Mouse (Mus musculus) T-helper 2 cell (primary cell): ENCODE measurements around the gene Eme1.
"Not testable (repeated sequence)": the region's sequence is repeated elsewhere in the genome, so short reads cannot be mapped to it uniquely, and the experiment has no call there.

Experiments
- in situ Hi-C: fragments of 300-600 bp; cut with MboI, MseI; formaldehyde crosslinking; loops from one replicate; pipeline ENCODE4 v1.15.1; 2025; ENCODE audit warnings: high pct_unique_total_duplicates

The Eme1 gene

DNA sequence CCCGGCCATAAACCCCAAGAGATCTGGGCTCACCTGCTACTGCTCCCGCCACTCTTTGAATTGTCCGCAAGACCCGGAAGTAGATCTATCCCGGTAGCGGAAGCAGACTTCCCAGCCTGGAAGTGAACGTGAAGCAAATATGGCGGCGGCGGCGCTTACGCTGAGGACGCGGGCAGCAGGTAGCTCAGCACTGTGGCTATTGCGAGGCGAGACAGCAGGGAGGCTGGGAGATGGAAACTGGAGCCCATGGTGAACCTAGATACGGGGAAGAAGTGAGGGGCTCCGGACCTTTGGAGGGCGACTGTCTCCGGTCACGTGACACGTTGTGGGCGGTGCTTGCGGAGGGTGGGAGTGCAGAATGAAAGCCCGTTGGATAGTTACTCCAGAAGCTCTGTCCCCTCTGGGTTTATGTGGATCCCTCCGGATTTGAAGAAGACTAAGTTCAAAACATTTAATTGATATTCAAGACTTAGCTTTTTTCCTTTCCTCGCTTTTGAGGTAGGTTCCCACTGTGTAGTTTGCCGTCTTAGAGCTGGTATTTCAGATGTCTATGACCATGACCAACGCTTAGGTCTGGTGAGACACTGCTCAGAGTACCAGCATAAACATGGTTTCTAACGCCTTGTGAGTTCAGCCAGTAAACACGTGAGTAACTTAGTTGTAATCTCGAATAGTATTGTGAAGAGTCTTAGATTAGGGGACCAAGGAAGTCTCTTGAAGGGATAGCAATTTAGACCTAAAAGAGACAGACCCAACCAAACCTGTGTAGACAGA lies at the start of gene Eme1, which contains the start of gene Mrpl27:
Eme1 (minus strand) TSS at position 302 of the 774 bp plus-strand sequence.
Mrpl27 (plus strand) TSS at position 105 of the 774 bp plus-strand sequence.
- in situ Hi-C loops: no loop called here

GRCm38 (mm10) chr11:94702216-94702610 lies 48.4 kb upstream of the Eme1 start:
- in situ Hi-C loops: no loop called here

DNA sequence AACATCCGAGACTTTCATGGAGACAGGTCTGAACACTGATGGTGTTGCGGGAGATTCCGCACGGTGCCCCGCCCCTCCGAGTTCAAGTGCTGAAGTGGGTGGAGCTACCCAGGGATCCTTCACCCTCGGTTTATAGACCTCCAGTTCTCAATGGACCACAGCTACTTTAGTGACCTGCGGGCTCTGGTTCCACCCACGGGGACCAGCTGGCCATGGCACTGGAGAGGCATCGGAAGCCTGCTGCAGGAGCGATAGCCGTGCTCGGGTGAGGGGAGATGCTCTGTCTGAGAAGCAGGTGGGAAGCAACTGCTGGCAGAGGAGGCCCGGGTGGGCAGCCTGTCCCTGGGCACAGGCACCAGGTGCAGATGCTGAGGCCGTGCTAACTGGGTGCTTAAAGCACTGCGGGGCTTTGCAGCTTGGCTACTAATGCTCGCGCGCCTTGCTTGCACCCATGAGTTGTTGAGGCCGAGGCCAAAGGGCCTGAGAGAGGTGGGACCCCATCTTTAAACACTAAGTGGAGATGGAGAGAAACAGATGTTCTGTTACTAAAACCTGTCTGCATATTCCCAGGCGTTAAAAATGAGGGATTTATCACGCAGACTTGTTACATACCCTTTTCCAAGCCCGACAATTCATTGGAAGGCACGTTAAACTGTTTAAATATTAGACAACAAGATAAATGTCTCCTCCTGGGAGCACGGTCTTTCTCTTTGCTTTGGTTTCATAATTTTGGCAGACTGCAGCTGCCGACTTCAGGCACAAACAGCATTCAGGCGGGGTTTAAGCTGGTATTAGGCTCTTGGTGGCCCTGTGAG lies 47.8 kb upstream of the Eme1 start:
- in situ Hi-C loops: no loop called here

DNA sequence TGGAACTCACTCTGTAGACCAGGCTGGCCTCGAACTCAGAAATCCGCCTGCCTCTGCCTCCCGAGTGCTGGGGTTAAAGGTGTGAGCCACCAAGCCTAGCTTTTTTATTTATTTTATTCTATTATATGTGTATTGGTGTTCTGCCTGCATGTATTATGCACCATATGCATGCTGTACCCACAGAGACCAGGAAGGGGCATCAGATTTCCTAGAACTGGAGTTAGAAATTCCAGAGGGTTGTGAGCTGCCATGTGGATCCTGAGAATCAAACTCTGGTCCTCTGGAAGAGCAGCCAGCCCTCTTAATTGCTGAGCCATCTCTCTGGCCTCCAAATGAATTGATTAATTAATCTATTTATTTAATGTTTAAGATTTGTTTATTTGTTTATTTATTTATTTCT lies 45.6 kb upstream of the Eme1 start:
- in situ Hi-C loops: no loop called here

DNA sequence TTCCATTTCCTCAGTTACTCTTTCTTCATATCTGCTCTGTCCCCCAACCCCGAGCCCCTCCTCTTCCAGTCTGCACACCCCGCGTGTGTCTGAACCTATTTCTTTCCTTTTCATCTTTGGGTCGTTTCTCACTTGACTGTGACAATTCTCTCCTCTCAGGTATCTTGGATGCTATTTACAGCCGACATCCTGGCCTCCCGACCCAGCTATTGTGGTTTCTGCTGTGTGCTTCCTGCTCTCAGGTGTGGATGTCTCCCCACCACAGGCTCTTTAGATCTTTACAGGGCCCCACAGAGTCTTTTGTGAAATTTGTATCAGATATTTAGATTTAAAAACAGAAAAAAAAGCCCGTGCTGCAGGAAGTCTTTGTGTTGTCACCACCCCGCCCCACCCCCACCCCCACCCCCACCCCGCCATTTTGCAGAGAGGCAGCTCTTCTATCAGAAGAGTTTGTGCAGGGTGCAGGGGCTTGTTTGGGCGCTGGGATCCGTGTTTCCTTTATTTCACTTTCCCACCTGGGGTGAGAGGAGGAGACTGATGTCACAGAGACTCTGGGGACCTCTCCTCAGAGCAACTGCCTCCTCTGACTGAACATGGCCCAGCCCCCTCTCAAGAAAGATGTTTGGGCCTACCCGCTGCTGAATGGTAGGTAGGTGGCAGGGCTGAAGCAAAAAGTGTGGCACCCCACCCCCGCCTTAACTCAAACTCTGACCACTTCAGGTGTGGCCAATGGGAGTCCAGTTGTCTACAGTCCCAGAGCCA lies 44.1 kb upstream of the Eme1 start:
- in situ Hi-C loops: no loop called here

DNA sequence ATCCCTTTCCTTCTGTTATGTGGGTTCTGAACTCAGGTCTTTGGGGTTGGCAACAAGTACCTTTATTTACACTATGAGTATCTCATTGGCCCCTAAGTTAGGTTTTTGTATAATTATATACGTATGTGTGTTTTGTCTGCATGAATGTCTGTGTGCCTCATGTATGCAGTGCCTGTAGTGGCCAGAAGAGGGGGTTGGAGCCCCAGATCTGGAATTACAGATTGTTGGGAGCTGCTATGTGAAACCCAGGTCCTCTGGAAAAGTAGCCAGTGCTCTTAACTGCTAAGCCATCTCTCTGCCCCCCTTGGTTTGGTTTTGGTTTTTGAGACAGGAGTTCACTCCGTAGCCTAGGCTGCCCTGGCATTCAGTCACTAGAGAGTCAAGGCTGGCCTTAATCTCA lies 43.4 kb upstream of the Eme1 start:
- in situ Hi-C loops: no loop called here

DNA sequence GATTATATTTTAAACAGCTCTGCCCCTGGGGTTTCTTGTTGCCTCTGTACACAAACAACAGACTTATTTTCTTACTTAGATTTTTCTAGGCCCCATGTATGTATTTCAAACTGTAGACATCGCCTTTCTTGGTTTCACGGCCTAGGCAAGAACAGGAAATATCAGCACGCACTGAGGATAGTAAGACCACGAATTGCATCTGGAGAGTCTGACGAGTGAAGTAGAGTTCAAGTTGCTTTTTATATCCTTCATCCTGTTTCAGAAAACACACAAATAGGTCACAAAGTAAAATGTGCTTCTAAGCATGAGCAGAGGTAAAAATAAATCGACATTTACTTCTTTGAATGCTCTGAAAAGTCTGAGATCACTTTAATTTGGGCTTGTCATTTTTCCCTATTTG lies 41.7 kb upstream of the Eme1 start:
- in situ Hi-C loops: no loop called here

- in situ Hi-C loops: not testable (repeated sequence)
These were observed 38.7 kb upstream of the Eme1 start for GRCm38 (mm10) chr11:94692502-94692901.

GRCm38 (mm10) chr11:94687178-94687577 lies 33.4 kb upstream of the Eme1 start:
- in situ Hi-C loops: no loop called here

DNA sequence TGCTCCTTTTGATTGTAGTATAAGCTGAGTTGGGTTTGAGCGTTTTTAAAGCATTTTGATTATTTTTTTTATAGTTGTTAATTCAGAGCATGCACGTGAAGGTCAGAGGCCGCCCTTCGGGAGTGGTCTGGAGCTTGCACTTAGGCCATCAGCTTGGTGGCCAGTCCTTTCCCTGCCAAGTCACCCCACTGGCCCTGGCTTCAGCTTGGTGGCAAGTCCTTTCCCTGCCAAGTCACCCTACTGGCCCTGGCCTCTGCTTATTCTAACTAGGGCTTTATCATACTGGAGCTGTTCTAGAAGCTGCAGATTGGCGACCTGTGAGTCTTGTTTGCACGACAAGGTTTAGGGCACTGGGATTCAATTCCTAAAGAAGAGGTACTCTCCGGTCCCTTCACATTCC lies 28.7 kb upstream of the Eme1 start:
- in situ Hi-C loops: no loop called here

GRCm38 (mm10) chr11:94681640-94682039 lies 27.9 kb upstream of the Eme1 start:
- in situ Hi-C loops: no loop called here

DNA sequence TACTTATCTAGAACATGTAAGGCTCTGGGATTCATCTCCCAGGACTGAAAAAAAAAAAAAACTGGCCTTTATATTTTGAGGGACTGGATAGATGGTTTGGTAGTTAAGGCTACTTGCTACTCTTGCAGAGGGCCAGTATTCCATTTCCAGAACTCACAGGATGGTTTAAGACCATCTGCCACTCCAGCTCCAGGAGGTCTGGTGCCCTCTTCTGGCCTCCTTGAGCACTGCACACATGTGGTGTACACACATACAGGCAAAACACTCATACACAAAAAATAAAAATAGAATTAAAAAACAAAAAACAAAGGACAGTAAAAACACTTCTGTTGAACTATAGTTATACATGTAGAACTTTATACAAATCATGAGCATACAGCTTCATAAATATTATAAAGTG lies 26.9 kb upstream of the Eme1 start:
- in situ Hi-C loops: no loop called here

GRCm38 (mm10) chr11:94677607-94678145 lies 23.9 kb upstream of the Eme1 start:
- in situ Hi-C loops: no loop called here

DNA sequence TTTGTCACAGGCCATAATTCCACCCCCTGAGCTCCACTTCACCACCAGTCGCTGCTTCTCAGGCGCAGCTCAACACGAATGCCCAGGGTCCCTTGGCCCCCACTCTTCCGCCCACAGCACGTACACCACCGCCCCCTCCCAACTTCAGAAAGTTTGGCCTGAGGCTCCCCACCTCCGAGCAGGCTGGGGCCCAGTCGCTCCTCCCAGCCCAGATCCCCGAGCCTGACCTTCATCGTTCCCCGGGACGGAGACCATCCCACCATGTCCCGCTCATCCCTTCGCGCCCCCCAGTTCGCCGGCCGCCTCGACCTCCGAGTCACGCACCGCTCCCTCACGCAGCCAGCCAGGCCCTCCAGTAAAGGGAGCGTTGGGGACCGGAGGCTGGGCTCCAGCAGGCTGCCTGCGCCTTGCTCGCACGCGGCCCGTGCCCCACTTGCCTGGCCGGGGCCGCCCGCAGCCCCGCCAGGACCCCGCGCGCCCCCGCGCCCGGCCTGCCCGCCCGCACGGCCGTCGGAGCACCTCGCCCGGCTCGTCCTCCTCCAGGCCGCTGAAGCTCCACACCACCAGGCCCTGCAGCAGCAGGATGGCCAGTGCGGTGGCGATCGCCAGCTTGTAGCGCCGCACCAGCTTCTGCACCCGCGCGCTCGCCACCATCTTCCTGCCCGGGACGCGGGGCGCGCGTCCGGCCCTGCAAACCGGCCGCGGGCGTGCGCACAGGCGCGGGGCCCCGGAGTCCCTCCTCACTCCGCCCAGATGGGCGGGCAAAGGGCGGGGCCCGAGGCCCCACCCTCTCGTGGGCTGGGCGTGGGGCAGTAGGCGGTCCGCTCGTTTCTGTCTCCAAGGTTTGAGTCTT lies 23.2 kb upstream of the Eme1 start, which contains the start of gene Xylt2:
Xylt2 (minus strand) TSS at position 762 of the 853 bp plus-strand sequence.
- in situ Hi-C loops: no loop called here

DNA sequence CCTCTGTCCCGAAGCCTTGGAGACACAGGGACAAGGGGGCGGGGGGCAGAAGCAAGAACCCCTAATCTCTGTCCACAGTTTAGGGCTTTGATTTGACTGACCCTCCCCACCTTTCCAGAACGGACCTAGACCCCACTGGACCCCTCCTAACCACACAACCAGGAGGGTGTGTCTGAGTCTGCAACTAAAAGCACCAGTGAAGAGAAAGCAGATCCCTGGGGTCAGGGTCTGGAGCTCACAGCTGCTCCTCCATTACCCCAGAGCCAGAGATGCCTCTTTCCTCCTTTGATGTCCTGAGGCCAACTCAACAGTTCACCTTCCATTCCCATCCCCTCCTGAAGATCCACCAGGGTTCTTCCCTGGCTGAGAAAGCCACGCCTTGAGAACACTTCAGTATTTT lies 22.5 kb upstream of the Eme1 start:
- in situ Hi-C loops: no loop called here

DNA sequence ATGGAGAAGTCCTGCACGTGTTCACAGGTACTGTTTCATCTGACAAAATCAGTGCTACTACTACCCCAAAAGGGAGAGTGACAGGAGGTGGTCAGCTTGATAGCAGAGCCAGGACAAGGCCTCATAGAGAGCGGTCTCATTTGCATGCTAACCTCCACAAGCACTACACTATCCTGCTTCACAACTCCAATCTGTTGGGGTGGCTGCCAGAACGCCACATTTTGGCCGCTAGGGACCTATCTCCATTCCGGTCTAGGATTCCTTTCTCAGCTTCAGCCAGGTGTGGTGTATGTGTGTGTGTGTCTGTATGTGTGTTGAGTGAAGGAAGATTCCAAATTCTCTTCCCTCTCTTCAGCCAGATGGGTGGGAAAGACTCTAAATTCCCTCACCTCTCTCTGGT lies 21.7 kb upstream of the Eme1 start:
- in situ Hi-C loops: no loop called here

DNA sequence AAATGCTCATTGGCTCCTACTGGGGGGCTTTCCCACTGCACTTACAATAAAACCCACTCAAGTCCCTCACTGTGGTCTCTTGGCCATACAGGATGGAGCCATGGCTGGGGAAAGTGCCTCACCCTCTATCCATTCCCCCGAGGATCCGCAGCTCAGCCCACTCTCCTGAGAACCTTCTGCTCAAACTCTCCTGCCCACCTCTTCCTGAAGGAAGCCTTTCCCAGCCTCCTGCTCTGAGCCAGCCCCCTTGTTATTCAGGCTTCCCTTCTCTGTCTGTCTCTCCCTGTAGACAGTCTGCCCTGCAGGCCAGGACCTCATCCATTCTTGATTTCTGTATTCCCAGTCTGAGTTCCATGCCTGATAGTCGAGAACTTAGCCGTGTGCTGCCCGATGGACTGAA lies 21.2 kb upstream of the Eme1 start:
- in situ Hi-C loops: no loop called here

DNA sequence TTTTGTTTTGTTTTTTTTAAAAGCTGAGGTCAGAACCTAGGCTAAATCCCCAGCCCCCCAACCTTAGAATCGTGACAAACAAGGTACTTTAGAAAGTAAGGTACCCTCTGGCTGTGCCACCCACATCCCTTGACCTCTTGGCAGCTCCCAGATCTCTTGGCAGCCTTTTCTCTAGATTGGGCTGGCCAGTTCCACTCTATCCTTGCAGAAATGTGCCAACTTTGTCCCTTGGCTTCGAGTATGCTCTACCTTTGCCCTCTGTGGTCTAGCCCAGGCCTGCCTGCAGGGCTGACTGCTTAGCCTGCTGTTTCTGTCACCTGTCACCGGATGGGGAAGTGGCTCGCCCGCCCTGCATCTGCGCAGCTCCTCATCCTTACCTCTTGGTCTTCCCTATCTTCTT lies 11.5 kb upstream of the Eme1 start:
- in situ Hi-C loops: no loop called here

- in situ Hi-C loops: no loop called here
These were observed 7.6 kb upstream of the Eme1 start for GRCm38 (mm10) chr11:94661344-94661743.

DNA sequence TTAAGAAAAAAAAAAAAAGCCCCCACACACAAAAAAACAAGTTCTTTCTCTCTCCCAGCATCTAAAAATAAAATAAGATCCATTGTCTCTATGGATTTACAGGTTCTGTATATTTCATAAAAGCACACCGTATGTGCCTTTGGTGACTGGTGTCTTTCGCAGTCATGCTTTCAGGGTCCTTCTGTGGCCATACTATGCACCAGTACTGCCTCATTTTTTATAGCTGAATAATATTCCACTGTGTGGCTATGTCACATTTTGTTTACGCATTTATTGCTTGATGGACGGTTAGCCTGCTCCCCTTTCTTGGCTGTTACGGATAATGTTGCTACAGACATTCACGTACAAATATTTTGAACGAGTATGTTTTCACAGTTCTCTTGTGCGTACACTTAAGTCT lies 791 bp downstream of the Eme1 start:
- in situ Hi-C loops: no loop called here

DNA sequence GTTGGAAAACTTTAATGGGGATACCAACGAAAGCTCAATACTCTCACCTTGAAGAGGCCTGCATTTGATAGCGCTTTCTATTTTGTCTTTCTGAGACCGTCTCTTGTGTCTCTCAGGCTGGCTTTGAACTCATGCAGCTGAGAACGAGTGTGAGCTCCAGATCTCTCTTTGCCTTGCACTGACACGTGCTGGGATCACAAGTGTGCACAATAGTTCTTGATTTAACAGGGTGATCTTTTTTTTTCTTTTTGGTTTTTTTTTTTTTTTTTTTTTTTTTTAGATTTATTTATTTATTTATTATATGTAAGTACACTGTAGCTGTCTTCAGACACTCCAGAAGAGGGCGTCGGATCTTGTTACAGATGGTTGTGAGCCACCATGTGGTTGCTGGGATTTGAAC lies 2.5 kb downstream of the Eme1 start:
- in situ Hi-C loops: not testable (repeated sequence)
